Mouse (Mus musculus) ovary, adult 18-20 months (tissue): ENCODE data around the gene Phgr1.
A peak's percentile ranks its signal among the peaks of the same experiment; 100 is the strongest.

Source experiments
- DNase-seq: peaks from one replicate; pipeline ENCODE4 v3.0.0; 2022; ENCODE audit warnings: low spot score, mixed read lengths

The Phgr1 gene

GRCm38 (mm10) chr2:118772158-118772874, at the start of gene Phgr1:
Gene Phgr1 (plus strand): TSS chr2:118772769.
- no peak for DNase-seq

GRCm38 (mm10) chr2:118723693-118724486, 48.7 kb upstream of the Phgr1 start:
- no peak for DNase-seq

- peak; percentile 50 for DNase-seq
Measured at GRCm38 (mm10) chr2:118725511-118725910, 47.1 kb upstream of the Phgr1 start.

GRCm38 (mm10) chr2:118726873-118727272, 45.7 kb upstream of the Phgr1 start:
- DNase-seq = no peak

- DNase-seq = no peak
Measured at GRCm38 (mm10) chr2:118727911-118728310, 44.7 kb upstream of the Phgr1 start.

GRCm38 (mm10) chr2:118728337-118728736, 44.2 kb upstream of the Phgr1 start, which contains the start of gene Plcb2:
Gene Plcb2 (minus strand): TSS chr2:118728438.
- DNase-seq = no peak

- DNase-seq = no peak
Measured at GRCm38 (mm10) chr2:118729194-118729593, 43.4 kb upstream of the Phgr1 start.

GRCm38 (mm10) chr2:118729816-118730621, 42.5 kb upstream of the Phgr1 start:
- DNase-seq = no peak

- DNase-seq = peak; percentile 81
Measured at GRCm38 (mm10) chr2:118730622-118730915, 42.0 kb upstream of the Phgr1 start.

GRCm38 (mm10) chr2:118731981-118732380, 40.6 kb upstream of the Phgr1 start:
- no peak for DNase-seq

- DNase-seq = no peak
Measured at GRCm38 (mm10) chr2:118733341-118733740, 39.2 kb upstream of the Phgr1 start.

GRCm38 (mm10) chr2:118740341-118740740, 32.2 kb upstream of the Phgr1 start:
- no peak for DNase-seq

GRCm38 (mm10) chr2:118741183-118741582, 31.4 kb upstream of the Phgr1 start:
- DNase-seq = no peak

GRCm38 (mm10) chr2:118743261-118743943, 29.2 kb upstream of the Phgr1 start:
- no peak for DNase-seq

GRCm38 (mm10) chr2:118744621-118745020, 27.9 kb upstream of the Phgr1 start:
- no peak for DNase-seq

GRCm38 (mm10) chr2:118745232-118745884, 27.2 kb upstream of the Phgr1 start, which contains the start of gene Inafm2:
Gene Inafm2 (plus strand): TSS chr2:118745758.
- peak; percentile 91 for DNase-seq

- DNase-seq = no peak
Measured at GRCm38 (mm10) chr2:118745915-118746901, 26.4 kb upstream of the Phgr1 start.

GRCm38 (mm10) chr2:118747301-118747960, 25.1 kb upstream of the Phgr1 start:
- DNase-seq = no peak

- no peak for DNase-seq
Measured at GRCm38 (mm10) chr2:118749341-118749884, 23.2 kb upstream of the Phgr1 start.
